ENCODE assay signal across 25 mouse cellular contexts in the genomic region with DNA sequence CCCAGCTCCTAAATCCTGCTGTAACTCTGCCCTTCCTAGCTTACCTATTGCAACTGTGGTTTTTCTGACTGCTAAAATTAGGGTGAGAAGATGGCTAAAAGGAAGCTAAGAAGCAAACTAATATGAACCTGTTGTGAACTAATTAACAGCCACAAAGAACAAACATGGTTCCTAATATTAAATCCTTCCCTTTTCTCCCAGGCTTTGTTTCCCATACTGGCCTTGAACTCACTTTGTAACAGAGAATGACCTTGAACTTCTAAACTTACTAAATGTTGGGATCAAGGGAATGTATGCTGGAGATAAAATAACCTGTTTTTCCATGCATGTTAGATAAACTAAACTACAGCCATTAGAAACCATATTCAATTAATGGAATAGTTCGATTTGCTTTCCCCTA. TPM values are rescaled to one million over a fixed set of nuclear protein-coding genes. Genes with fewer than 3 reads are reported as not detected.
"Had no signal": no experiment of that assay in that cellular context is flagged by ENCODE, and none has a peak within 500 bp of the region (broad histone marks: within the 10 kb centered on the region; RNA-seq: fewer than 3 reads in every experiment).

No protein-coding gene starts in this region.

- DNase-seq: lung, adult 2 months; lung, postnatal 14 days; lung, postnatal 36 days; right cerebral cortex, postnatal 14 days; thymus, adult 2 months; thymus, postnatal 25 days; thymus, postnatal 4 days had no signal

- H3K9ac ChIP-seq: lung, embryonic 15.5 days; midbrain, embryonic 13.5 days; midbrain, embryonic 15.5 days; neural tube, embryonic 12.5 days; stomach, embryonic 15.5 days had no signal

- ATAC-seq: lung, postnatal 0 days; midbrain, embryonic 13.5 days; midbrain, embryonic 15.5 days had no signal

- H3K27ac ChIP-seq: lung, embryonic 15.5 days; macrophage; midbrain, embryonic 13.5 days; midbrain, embryonic 15.5 days; neural tube, embryonic 12.5 days; stomach, embryonic 15.5 days; stomach, postnatal 0 days had no signal

- H3K27me3 ChIP-seq: lung, embryonic 15.5 days; megakaryocyte, embryonic 14.5 days; midbrain, embryonic 13.5 days; midbrain, embryonic 15.5 days; neural tube, embryonic 12.5 days; stomach, embryonic 15.5 days had no signal

- H3K9me3 ChIP-seq: lung, embryonic 15.5 days; megakaryocyte, embryonic 14.5 days; midbrain, embryonic 13.5 days; midbrain, embryonic 15.5 days; neural tube, embryonic 12.5 days; stomach, embryonic 15.5 days had no signal

- H3K4me1 ChIP-seq: lung, embryonic 15.5 days; neural tube, embryonic 12.5 days; stomach, embryonic 15.5 days had no signal

- H3K36me3 ChIP-seq: lung, embryonic 15.5 days; midbrain, embryonic 13.5 days; midbrain, embryonic 15.5 days; neural tube, embryonic 12.5 days; stomach, embryonic 15.5 days had no signal

- H3K4me2 ChIP-seq: lung, embryonic 15.5 days; midbrain, embryonic 11.5 days; midbrain, embryonic 13.5 days; midbrain, embryonic 15.5 days; neural tube, embryonic 12.5 days; stomach, embryonic 15.5 days had no signal

- H3K4me3 ChIP-seq: lung, embryonic 15.5 days; megakaryocyte, embryonic 14.5 days; midbrain, embryonic 13.5 days; midbrain, embryonic 15.5 days; neural tube, embryonic 12.5 days; stomach, embryonic 15.5 days had no signal

RNA-seq across cellular contexts. Expression of a gene that starts 11.1 kb away (rescaled TPM):
- total RNA-seq: megakaryocyte progenitor cell, adult 5-6 weeks; midbrain, postnatal 0 days; monocyte, adult 5-6 weeks; neutrophil, adult 5-6 weeks had no signal
- polyA plus RNA-seq: lung, adult 2 months; lung, embryonic 15.5 days; lung, postnatal 0 days; macrophage; midbrain, embryonic 11.5 days; midbrain, embryonic 15.5 days; midbrain, postnatal 0 days; neural tube, embryonic 12.5 days; neural tube, embryonic 14.5 days; spleen, adult 2 months; stomach, embryonic 15.5 days; stomach, postnatal 0 days; thymus, adult 2 months; urinary bladder, adult 2 months had no signal

RNA-seq across cellular contexts. Expression of a gene that starts 51.6 kb away (rescaled TPM):
- total RNA-seq: megakaryocyte progenitor cell, adult 5-6 weeks; midbrain, postnatal 0 days; monocyte, adult 5-6 weeks; neutrophil, adult 5-6 weeks had no signal
- polyA plus RNA-seq: lung, adult 2 months; lung, embryonic 15.5 days; lung, postnatal 0 days; macrophage; midbrain, embryonic 11.5 days; midbrain, embryonic 13.5 days; midbrain, embryonic 15.5 days; midbrain, postnatal 0 days; neural tube, embryonic 12.5 days; neural tube, embryonic 14.5 days; spleen, adult 2 months; stomach, embryonic 15.5 days; stomach, postnatal 0 days; testis, adult 2 months; thymus, adult 2 months; urinary bladder, adult 2 months had no signal
